Mouse (Mus musculus): ENCODE measurements at regions not wholly inside any gene's neighbourhood (a gene's known extent, or its start where the extent isn't known, plus 50 kb on each side); places are given as distances from the start of the nearest gene placed in this dataset.

GRCm38 (mm10) chr16:21286099-21286498 lies 81.5 kb downstream of the Ephb3 start:
- TF ChIP-seq CTCF (IDR thresholded peaks at IDR 0.05; ENCODE audit: low read depth) (no peak), EP300 (IDR thresholded peaks at IDR 0.05; ENCODE audit: low read depth) (no peak)

Data from liver, embryonic 14.5 days (tissue).